Mouse (Mus musculus) forebrain, embryonic 11.5 days (tissue): ENCODE measurements around the gene 9530077C05Rik. TPM values are rescaled to one million over a fixed set of nuclear protein-coding genes. Genes with fewer than 3 reads are reported as not detected.

Experiments used
- ATAC-seq: fragments of 200-750 bp; cut with Nextera tagmentation; replicated peaks from 2 replicates; pipeline ENCODE4 v1.8.0; 2017; ENCODE audit warnings: moderate TSS enrichment; ENCODE audit not compliant: low FRiP score
- DNase-seq: peaks from one replicate; pipeline ENCODE4 v3.0.0-alpha.2; 2017; ENCODE audit warnings: low spot score
- H3K27ac ChIP-seq: fragments of 300-500 bp; sonication (generic); 2 replicates; pipeline ENCODE4 v1.5.1; 2014; ENCODE audit warnings: low read depth, low read length
- H3K27me3 ChIP-seq: fragments of 300-500 bp; sonication (generic); 2 replicates; pipeline ENCODE4 v1.6.1; 2014; ENCODE audit warnings: mild to moderate bottlenecking, low read length, mixed read lengths; ENCODE audit not compliant: control insufficient read depth, insufficient read depth
- H3K36me3 ChIP-seq: fragments of 300-500 bp; sonication (generic); 2 replicates; pipeline ENCODE4 v1.6.1; 2014; ENCODE audit warnings: mild to moderate bottlenecking, low read length, moderate library complexity, mixed read lengths; ENCODE audit not compliant: control insufficient read depth, insufficient read depth
- H3K4me1 ChIP-seq: fragments of 300-500 bp; sonication (generic); replicated peaks from 2 replicates; pipeline ENCODE4 v1.6.1; 2014; ENCODE audit warnings: low read length, mixed read lengths; ENCODE audit not compliant: control insufficient read depth, insufficient read depth
- H3K4me2 ChIP-seq: fragments of 300-500 bp; sonication (generic); 2 replicates; pipeline ENCODE4 v1.6.1; 2014; ENCODE audit warnings: low read depth, mild to moderate bottlenecking, low read length, moderate library complexity, mixed read lengths; ENCODE audit not compliant: severe bottlenecking
- H3K4me3 ChIP-seq: fragments of 300-500 bp; sonication (generic); 2 replicates; pipeline ENCODE4 v1.5.1; 2014; ENCODE audit warnings: low read depth, low read length
- H3K9ac ChIP-seq: fragments of 300-500 bp; sonication (generic); 2 replicates; pipeline ENCODE4 v1.6.1; 2014; ENCODE audit warnings: low read length
- H3K9me3 ChIP-seq: fragments of 300-500 bp; sonication (generic); 2 replicates; pipeline ENCODE4 v1.6.1; 2016; ENCODE audit warnings: low read length, mixed read lengths; ENCODE audit not compliant: control insufficient read depth
- WGBS: fragments of 180-500 bp; shearing (Covaris S2); extraction: QIAGEN DNeasy Blood & Tissue Kit; methylation state at CpG from one replicate; pipeline ENCODE4 v1.1.7; 2014; 5-methylcytosine and 5-hydroxymethylcytosine counted together
- polyA plus RNA-seq: library from polyadenylated mRNA; unstranded; fragments of >200 nt; fragmentation: Nextera tagmentation; extraction: Ambion mirVana; gene quantifications from 2 replicates; pipeline ENCODE4 v1.2.1, GENCODE M21; 2014

Gene 9530077C05Rik
- polyA plus RNA-seq = 12.6 and 12.7 TPM in 2 replicates

DNA sequence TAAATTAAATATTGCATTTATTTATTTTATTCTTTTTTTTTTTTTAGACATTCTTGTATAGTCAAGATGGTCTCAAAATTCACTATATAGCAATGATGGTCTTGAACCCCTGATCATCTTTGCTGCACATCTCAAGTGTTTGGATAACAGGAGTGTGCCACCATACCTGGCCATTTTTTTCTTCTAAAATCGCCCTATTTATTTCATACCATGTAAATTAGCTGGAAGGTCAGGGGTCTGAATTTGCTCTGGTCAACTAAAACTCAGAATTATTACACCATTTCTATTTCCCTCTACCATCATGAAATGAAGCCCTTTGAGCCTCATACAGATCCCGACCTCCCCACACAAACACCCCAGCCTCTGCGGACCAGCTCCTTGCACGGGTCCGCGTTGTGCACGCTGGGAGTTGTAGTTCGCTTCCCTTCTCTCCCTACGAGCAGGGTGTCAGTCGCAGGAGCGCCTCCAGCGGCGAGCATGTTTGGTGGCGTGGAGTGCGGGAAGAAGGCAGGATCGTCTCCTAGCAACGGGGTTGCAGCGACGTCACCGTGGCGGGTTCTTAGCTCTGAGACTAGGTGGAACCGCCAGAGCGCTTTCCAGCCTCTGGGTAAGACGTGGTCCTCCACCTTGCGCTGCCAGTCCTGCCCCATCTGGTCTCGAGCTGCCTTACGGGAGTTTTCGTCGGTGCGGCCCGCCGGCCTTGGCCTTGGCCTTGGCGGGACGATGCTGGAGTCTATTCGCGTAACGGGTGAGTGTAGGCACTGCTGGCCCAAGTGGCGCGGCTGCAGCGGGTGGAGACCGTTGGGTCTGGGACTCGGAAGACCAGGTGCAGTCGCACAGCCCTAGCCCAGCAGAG is at the start of gene 9530077C05Rik:
Gene 9530077C05Rik (plus strand): TSS at position 512 of the 856 bp plus-strand sequence.
- Histone ChIP-seq H3K27ac (no peak within 1 kb of the TSS), H3K4me1 (no peaks in the 10 kb centered on the region), H3K4me3 (peak within 1 kb of the TSS; percentile 57), H3K4me2 (peak within 1 kb of the TSS; percentile 59), H3K9me3 (no peaks in the 10 kb centered on the region), H3K36me3 (no peaks in the 10 kb centered on the region), H3K27me3 (no peaks in the 10 kb centered on the region), H3K9ac (peak within 1 kb of the TSS; percentile 72)
- whole genome bisulfite sequencing = under 1% methylated on average over 43 of the region's 43 CpGs
- ATAC-seq (peak; percentile 99), DNase-seq (peak; percentile 97)

DNA sequence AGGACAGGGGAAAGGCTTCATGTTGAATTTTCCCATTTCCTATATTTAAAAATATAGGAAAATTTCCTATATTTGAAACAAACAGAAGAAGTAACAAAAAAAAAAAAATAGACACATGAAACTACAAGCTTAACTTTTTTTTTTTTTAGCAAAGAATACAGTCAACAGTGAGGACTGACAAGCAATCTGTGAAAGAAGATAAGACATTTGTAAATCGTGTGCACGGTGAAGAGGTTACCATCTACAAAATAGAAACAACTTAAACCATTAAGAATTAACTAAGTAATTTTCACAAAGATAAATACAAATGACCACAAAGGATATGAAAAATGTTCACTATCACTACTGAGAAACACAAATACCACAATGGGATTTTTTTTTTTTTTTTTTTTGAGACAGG is 45.1 kb upstream of the 9530077C05Rik start:
- no peak for DNase-seq
- H3K4me2 ChIP-seq = no peak overlapping the region
- WGBS = 100% methylated on average over 2 of the region's 2 CpGs
- H3K36me3 ChIP-seq = peaks cover 19% of the 10 kb centered on the region
- no peak overlapping the region for H3K27ac ChIP-seq
- H3K4me3 ChIP-seq = no peak overlapping the region
- no peaks in the 10 kb centered on the region for H3K27me3 ChIP-seq
- no peak for ATAC-seq
- no peak overlapping the region for H3K9ac ChIP-seq
- no peaks in the 10 kb centered on the region for H3K9me3 ChIP-seq
- H3K4me1 ChIP-seq = no peaks in the 10 kb centered on the region

DNA sequence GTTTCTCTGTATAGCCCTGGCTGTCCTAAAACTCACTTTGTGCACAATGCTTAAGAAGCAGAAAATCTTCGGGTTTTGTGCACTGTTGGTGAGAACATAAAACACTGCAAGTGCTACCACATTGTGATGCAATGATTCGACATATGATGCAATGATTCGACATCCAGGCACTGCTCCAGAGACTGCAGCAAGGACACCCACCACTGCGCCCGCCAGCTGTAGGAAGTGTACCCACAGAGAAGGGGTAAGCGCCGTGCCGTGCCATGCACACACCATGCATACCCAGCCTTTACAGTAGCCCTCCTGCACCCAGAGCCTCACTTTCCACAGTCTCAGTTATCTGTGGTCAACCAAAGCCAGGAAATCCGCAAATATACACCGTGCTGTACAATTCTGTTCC is 44.7 kb upstream of the 9530077C05Rik start:
- 96% methylated on average over 10 of the region's 10 CpGs for WGBS

DNA sequence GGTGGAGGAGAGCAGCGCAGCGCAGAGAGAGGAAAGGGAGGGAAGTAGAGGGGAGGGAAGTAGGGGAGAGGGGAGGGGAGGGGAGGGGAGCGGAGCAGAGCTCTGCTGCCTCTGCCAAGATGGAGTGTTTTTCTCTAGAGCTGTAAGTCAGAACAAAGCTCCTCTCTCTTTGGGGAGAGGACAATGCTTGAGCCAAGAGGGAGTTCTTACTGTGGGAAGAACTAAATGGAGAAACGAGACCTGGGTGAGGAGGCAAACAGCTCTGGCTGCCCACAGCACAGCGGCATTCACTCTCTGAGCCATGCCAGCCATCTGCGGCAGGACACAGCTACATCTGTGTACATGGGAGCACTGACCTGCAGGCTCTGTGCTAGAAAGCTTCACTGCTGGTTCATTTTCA is 43.3 kb upstream of the 9530077C05Rik start:
- Histone ChIP-seq H3K9ac (no peak overlapping the region), H3K27ac (no peak overlapping the region), H3K4me3 (no peak overlapping the region), H3K36me3 (peaks cover 19% of the 10 kb centered on the region; the same call in 1 of the 2 replicates), H3K27me3 (no peaks in the 10 kb centered on the region), H3K9me3 (no peaks in the 10 kb centered on the region), H3K4me2 (no peak overlapping the region), H3K4me1 (no peaks in the 10 kb centered on the region)
- 86% methylated on average over 6 of the region's 6 CpGs for WGBS
- DNase-seq (peak; percentile 43), ATAC-seq (no peak)

More for the DNA sequence above, 44.7 kb upstream of the 9530077C05Rik start:
- H3K36me3 ChIP-seq = peaks cover 19% of the 10 kb centered on the region
- H3K4me3 ChIP-seq = no peak overlapping the region
- ATAC-seq = no peak
- no peak overlapping the region for H3K27ac ChIP-seq
- no peak for DNase-seq
- H3K4me1 ChIP-seq = no peaks in the 10 kb centered on the region
- no peaks in the 10 kb centered on the region for H3K9me3 ChIP-seq
- no peak overlapping the region for H3K9ac ChIP-seq
- no peak overlapping the region for H3K4me2 ChIP-seq
- no peaks in the 10 kb centered on the region for H3K27me3 ChIP-seq

DNA sequence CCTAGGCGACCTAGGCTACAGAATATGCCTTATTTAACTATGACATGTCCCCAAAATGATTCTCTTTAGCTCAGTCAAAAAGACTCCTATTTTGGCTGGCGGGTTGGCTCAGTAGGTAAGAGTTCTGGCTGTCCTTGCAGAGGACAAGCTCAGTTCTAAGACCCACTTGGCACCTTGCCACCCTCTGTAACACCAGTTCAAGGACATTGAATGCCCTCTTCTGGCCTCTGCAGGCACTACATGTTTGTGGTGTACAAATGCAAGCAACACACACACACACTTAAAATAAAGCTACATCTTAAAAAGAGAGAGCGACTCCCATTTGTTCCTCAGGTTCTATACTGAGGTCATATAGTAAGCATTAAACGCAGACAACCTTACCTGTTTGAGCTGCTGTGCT is 38.6 kb upstream of the 9530077C05Rik start:
- Histone ChIP-seq H3K4me1 (no peaks in the 10 kb centered on the region), H3K9ac (no peak overlapping the region), H3K4me3 (no peak overlapping the region), H3K9me3 (no peaks in the 10 kb centered on the region), H3K4me2 (no peak overlapping the region), H3K36me3 (peaks cover 22% of the 10 kb centered on the region; the same call in 1 of the 2 replicates), H3K27ac (no peak overlapping the region), H3K27me3 (no peaks in the 10 kb centered on the region)
- 93% methylated on average over 4 of the region's 4 CpGs for WGBS
- DNase-seq = no peak
- no peak for ATAC-seq

DNA sequence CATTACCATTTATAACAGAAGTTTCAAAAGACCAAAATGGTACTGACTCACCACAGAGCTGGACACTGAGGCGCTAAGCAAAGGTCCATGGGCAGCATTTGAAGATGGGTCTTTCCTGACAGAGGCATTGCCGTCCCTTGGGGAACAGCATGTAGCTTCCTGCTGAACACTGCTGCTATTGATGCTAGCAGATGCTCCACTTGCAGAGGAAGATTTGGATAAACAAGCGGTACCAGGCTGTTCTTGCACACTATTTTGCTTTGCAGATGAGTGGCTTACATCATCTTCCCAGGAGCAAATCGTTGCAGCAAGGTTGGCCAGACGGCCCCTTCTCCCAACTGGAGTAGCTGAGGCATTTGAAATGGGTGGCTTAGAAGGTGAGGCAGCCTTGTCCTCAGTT is 35.2 kb upstream of the 9530077C05Rik start:
- Histone ChIP-seq H3K9me3 (no peaks in the 10 kb centered on the region), H3K4me1 (no peaks in the 10 kb centered on the region), H3K4me3 (no peak overlapping the region), H3K36me3 (peaks cover 29% of the 10 kb centered on the region), H3K27ac (no peak overlapping the region), H3K9ac (no peak overlapping the region), H3K27me3 (no peaks in the 10 kb centered on the region), H3K4me2 (no peak overlapping the region)
- ATAC-seq (no peak), DNase-seq (no peak)
- WGBS = 91% methylated on average over 5 of the region's 5 CpGs

DNA sequence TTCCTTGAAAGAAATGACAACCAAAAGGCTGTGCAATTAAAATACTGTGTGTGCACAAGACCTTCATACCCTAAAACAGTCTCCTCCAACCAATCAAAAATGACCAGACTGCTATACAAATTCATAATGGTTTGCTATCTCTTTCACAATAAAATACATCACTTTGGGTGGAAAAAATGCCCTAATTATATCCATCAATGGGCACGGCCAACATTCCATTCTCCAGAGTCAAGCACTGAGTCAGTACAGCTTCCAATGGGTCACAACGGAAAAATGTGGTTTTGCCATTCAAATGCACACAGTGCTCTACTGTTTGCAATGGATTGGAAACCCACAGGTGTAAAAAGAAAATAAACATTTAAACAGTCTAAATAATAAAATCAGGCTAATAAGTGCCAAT is 25.4 kb upstream of the 9530077C05Rik start:
- peaks cover 3% of the 10 kb centered on the region for H3K4me1 ChIP-seq
- H3K9ac ChIP-seq = no peak overlapping the region
- no peak overlapping the region for H3K4me3 ChIP-seq
- ATAC-seq (no peak), DNase-seq (no peak)
- H3K9me3 ChIP-seq = no peaks in the 10 kb centered on the region
- H3K36me3 ChIP-seq = peaks cover 6% of the 10 kb centered on the region; the same call in 1 of the 2 replicates
- no peaks in the 10 kb centered on the region for H3K27me3 ChIP-seq
- no peak overlapping the region for H3K27ac ChIP-seq
- H3K4me2 ChIP-seq = no peak overlapping the region
- WGBS = 75% methylated on average over 2 of the region's 2 CpGs

DNA sequence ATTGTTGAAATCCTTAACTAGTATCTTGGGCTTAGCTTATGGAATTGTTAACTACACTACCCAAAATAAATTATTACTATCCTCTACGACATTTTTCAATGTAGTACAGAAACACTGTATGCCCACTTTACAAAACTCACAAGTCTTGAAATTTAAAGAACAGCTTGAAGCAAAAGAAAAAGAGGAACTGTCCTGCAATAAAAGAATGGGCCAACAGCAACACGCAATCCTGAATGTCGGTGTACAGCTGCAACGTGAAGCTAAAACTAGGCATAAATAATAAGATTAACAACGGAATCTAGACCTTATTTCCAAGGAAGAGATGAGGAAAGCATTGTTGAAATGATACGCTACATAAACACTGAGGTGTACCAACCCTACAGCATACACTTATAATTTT is 23.4 kb upstream of the 9530077C05Rik start:
- peak overlapping the region; percentile 83 for H3K4me3 ChIP-seq
- ATAC-seq (no peak), DNase-seq (no peak)
- 26% methylated on average over 6 of the region's 6 CpGs for WGBS
- H3K36me3 ChIP-seq = no peaks in the 10 kb centered on the region
- H3K27me3 ChIP-seq = no peaks in the 10 kb centered on the region
- peaks cover 3% of the 10 kb centered on the region for H3K4me1 ChIP-seq
- peak overlapping the region; percentile 89; the same call in 1 of the 2 replicates for H3K27ac ChIP-seq
- H3K9ac ChIP-seq = peak overlapping the region; percentile 93
- H3K4me2 ChIP-seq = peak overlapping the region; percentile 83
- no peaks in the 10 kb centered on the region for H3K9me3 ChIP-seq
